Mouse (Mus musculus) kidney, adult 9 months (tissue): ENCODE measurements around the gene Lbx2.

Experiments used
- DNase-seq: peaks from one replicate; pipeline ENCODE4 v3.0.0; 2022

Lbx2 gene

GRCm38 (mm10) chr6:83086121-83087035 is at the start of gene Lbx2:
Gene Lbx2, plus strand, starts transcription at chr6:83086367.
- DNase-seq = no peak

- DNase-seq = no peak
Measured at GRCm38 (mm10) chr6:83037188-83037587, 49.0 kb upstream of the Lbx2 start.

- peak; percentile 98 for DNase-seq
Measured at GRCm38 (mm10) chr6:83038496-83039012, 47.6 kb upstream of the Lbx2 start.

GRCm38 (mm10) chr6:83040601-83041000 is 45.6 kb upstream of the Lbx2 start:
- DNase-seq = no peak

GRCm38 (mm10) chr6:83043561-83043960 is 42.6 kb upstream of the Lbx2 start:
- no peak for DNase-seq

- DNase-seq = no peak
Measured at GRCm38 (mm10) chr6:83043993-83044392, 42.2 kb upstream of the Lbx2 start.

GRCm38 (mm10) chr6:83044742-83045141 is 41.4 kb upstream of the Lbx2 start:
- DNase-seq = no peak

GRCm38 (mm10) chr6:83049367-83049766 is 36.8 kb upstream of the Lbx2 start:
- DNase-seq = no peak

- no peak for DNase-seq
Measured at GRCm38 (mm10) chr6:83053136-83053960, 32.8 kb upstream of the Lbx2 start.

GRCm38 (mm10) chr6:83054074-83054851 is 31.9 kb upstream of the Lbx2 start, which contains the start of gene Aup1:
Gene Aup1, plus strand, starts transcription at chr6:83054521.
- peak; percentile 98 for DNase-seq

- peak; percentile 51 for DNase-seq
Measured at GRCm38 (mm10) chr6:83054871-83055431, 31.2 kb upstream of the Lbx2 start, which contains the start of gene Htra2. Gene Htra2, minus strand, starts transcription at chr6:83055273.

GRCm38 (mm10) chr6:83057790-83058189 is 28.4 kb upstream of the Lbx2 start, which contains the start of gene Dqx1:
Gene Dqx1, plus strand, starts transcription at chr6:83057844.
- DNase-seq = peak; percentile 92

- DNase-seq = no peak
Measured at GRCm38 (mm10) chr6:83058725-83059124, 27.4 kb upstream of the Lbx2 start.

- DNase-seq = no peak
Measured at GRCm38 (mm10) chr6:83065995-83066394, 20.2 kb upstream of the Lbx2 start.

- no peak for DNase-seq
Measured at GRCm38 (mm10) chr6:83066441-83066840, 19.7 kb upstream of the Lbx2 start.

- no peak for DNase-seq
Measured at GRCm38 (mm10) chr6:83068221-83068620, 17.9 kb upstream of the Lbx2 start.

GRCm38 (mm10) chr6:83068706-83069487 is 17.3 kb upstream of the Lbx2 start:
- DNase-seq = no peak

GRCm38 (mm10) chr6:83069488-83070246 is 16.5 kb upstream of the Lbx2 start:
- DNase-seq = no peak

GRCm38 (mm10) chr6:83070247-83070310 is 16.1 kb upstream of the Lbx2 start, which contains the start of gene Tlx2:
Gene Tlx2, minus strand, starts transcription at chr6:83070293.
- DNase-seq = no peak

- no peak for DNase-seq
Measured at GRCm38 (mm10) chr6:83070311-83071219, 15.6 kb upstream of the Lbx2 start.
